In the genomic region with DNA sequence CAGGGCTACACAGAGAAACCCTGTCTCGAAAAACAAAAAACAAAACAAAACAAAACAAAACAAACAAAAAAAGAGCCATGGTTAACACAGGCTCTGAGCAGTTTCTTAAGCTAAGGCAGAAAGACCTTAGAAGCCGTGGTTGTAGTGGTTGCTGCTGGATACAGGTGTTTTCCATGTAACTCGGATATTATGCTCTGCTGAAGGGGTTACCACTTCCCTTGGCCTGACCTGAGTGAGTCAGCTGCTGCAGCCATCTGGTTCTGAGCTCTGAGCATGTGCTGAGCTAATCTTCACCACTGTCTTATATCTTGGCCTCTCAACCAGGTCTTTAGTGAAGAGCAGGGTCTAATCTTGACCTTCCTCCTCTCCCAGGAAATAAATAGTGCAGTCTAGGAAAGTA, we compare ENCODE assay signal across 34 mouse cellular contexts. TPM values are rescaled to one million over a fixed set of nuclear protein-coding genes. Genes with fewer than 3 reads are reported as not detected.
"Had no signal": no experiment of that assay in that cellular context is flagged by ENCODE, and none has a peak within 500 bp of the region (broad histone marks: within the 10 kb centered on the region; RNA-seq: fewer than 3 reads in every experiment).

No protein-coding gene starts in this region.

- H3K4me1 ChIP-seq: heart, embryonic 10.5 days; heart, embryonic 12.5 days; heart, embryonic 13.5 days; heart, embryonic 15.5 days; hindbrain, embryonic 10.5 days; hindbrain, embryonic 12.5 days; hindbrain, embryonic 13.5 days; hindbrain, embryonic 15.5 days; intestine, embryonic 15.5 days; kidney, embryonic 15.5 days had no signal

- H3K27ac ChIP-seq: heart, embryonic 10.5 days; heart, embryonic 13.5 days; heart, embryonic 15.5 days; hindbrain, embryonic 10.5 days; hindbrain, embryonic 12.5 days; hindbrain, embryonic 13.5 days; hindbrain, embryonic 14.5 days; hindbrain, embryonic 15.5 days; hindbrain, postnatal 0 days; intestine, embryonic 15.5 days; kidney, embryonic 15.5 days; kidney, postnatal 0 days; layer of hippocampus, adult 2 months; left cerebral cortex, adult 2 months had no signal

- H3K36me3 ChIP-seq: heart, embryonic 10.5 days; heart, embryonic 12.5 days; heart, embryonic 13.5 days; heart, embryonic 15.5 days; hindbrain, embryonic 10.5 days; hindbrain, embryonic 12.5 days; hindbrain, embryonic 13.5 days; hindbrain, embryonic 15.5 days; intestine, embryonic 15.5 days; kidney, embryonic 15.5 days had no signal

- H3K9me3 ChIP-seq: heart, embryonic 10.5 days; heart, embryonic 12.5 days; heart, embryonic 13.5 days; heart, embryonic 15.5 days; hindbrain, embryonic 10.5 days; hindbrain, embryonic 12.5 days; hindbrain, embryonic 13.5 days; hindbrain, embryonic 15.5 days; intestine, embryonic 15.5 days; kidney, embryonic 15.5 days had no signal

- H3K9ac ChIP-seq: heart, embryonic 12.5 days; heart, embryonic 13.5 days; heart, embryonic 15.5 days; hindbrain, embryonic 12.5 days; hindbrain, embryonic 13.5 days; hindbrain, embryonic 14.5 days; hindbrain, embryonic 15.5 days; intestine, embryonic 15.5 days; kidney, embryonic 15.5 days had no signal

- H3K4me2 ChIP-seq: heart, embryonic 11.5 days; heart, embryonic 12.5 days; heart, embryonic 13.5 days; heart, embryonic 15.5 days; hindbrain, embryonic 12.5 days; hindbrain, embryonic 13.5 days; hindbrain, embryonic 14.5 days; hindbrain, embryonic 15.5 days; intestine, embryonic 15.5 days; kidney, embryonic 15.5 days had no signal

- H3K27me3 ChIP-seq: heart, embryonic 12.5 days; heart, embryonic 13.5 days; heart, embryonic 15.5 days; hindbrain, embryonic 12.5 days; hindbrain, embryonic 13.5 days; hindbrain, embryonic 15.5 days; intestine, embryonic 15.5 days; kidney, embryonic 15.5 days had no signal

- H3K4me3 ChIP-seq: heart, embryonic 10.5 days; heart, embryonic 12.5 days; heart, embryonic 13.5 days; heart, embryonic 15.5 days; hindbrain, embryonic 10.5 days; hindbrain, embryonic 12.5 days; hindbrain, embryonic 13.5 days; hindbrain, embryonic 15.5 days; intestine, embryonic 15.5 days; kidney, embryonic 15.5 days; layer of hippocampus, adult 2 months; left cerebral cortex, adult 2 months had no signal

- DNase-seq: heart, postnatal 10 days; heart, postnatal 14 days; heart, postnatal 36 days; heart, postnatal 4 days; kidney, adult 11 months; kidney, adult 2 months; kidney, adult 8-10 months; kidney, adult 9 months; kidney, postnatal 10 days; kidney, postnatal 14 days; kidney, postnatal 25 days; kidney, postnatal 36 days; layer of hippocampus, adult 9-11 months; layer of hippocampus, postnatal 36 days had no signal

- ATAC-seq: hindbrain, embryonic 16.5 days; hindbrain, postnatal 0 days; inflammation-experienced regulatory T-cells, adult 6 months; intestine, embryonic 15.5 days; intestine, embryonic 16.5 days; intestine, postnatal 0 days had no signal

RNA-seq across cellular contexts. Expression of a gene that starts 6.8 kb away (rescaled TPM):
- polyA plus RNA-seq: heart, embryonic 10.5 days; inflammation-experienced regulatory T-cells, adult 6 months had no signal
